Mouse (Mus musculus): ENCODE measurements around the gene Nlgn3.
A peak's percentile ranks its signal among the peaks of the same experiment; 100 is the strongest.

Gene Nlgn3

DNA sequence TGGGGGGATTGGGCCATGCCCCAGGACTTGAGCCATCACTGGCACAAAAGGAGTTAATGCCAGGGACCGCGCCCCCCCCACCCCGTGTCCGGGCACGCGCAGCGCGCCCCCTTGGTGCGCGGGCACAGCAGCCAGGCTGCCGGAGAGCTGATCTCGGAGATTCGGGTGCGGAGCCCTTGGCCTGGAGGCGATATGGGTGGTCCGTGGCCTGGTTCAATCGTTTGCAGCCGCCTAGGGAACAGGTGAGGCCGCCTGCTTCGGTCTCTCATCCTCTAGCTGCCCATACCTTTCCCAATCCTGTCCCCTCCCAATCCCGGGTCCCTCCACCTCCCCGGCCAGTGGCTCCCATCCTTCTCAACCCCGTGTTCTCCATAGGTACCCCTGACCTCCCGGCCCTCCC lies at the start of gene Nlgn3:
Nlgn3 (plus strand) TSS at position 114 of the 400 bp plus-strand sequence.
- DNase-seq (ENCODE audit: low read depth, low spot score): peak; percentile 38

DNA sequence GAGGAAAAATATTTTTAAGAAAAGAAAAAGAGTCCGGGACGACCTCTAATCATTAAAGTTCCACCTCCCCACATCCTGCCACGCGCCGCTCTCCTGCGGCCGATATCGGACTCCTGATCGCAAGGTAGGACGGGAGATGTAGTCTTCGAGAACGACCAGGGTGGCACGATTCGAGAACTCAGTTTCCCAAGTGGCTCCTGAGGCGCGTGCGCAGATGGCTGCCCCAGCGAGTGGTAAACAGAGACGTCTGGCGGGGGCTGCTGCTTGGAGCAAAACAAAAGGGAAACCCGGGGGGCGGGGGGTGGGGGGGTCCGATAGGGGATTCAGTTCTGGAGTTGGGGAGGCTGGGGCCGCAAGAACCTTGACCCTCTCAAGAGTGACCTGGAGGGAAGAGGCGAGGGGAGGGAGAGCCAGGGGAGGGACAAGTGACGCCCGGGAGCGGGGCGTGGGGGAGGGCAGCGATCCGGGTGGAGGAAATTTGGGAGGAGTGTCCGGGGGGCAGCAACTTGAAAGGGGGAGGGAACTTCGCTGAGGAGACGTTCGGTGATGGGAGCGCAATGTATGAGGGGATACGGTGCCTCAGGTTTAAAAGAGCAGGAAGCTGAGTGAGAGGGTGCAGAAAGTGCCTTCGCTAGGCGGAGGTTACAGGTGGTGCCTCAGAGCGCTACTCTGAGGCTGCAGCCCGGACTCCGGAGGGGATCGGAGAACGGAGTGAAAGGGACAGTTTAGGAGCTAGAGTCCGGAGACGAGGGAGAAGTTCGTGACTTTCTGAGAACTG lies 44.8 kb upstream of the Nlgn3 start, which contains the start of gene Foxo4:
Foxo4 (plus strand) TSS at position 577 of the 778 bp plus-strand sequence.
- peak; percentile 89 for DNase-seq (ENCODE audit: low read depth, low spot score)

DNA sequence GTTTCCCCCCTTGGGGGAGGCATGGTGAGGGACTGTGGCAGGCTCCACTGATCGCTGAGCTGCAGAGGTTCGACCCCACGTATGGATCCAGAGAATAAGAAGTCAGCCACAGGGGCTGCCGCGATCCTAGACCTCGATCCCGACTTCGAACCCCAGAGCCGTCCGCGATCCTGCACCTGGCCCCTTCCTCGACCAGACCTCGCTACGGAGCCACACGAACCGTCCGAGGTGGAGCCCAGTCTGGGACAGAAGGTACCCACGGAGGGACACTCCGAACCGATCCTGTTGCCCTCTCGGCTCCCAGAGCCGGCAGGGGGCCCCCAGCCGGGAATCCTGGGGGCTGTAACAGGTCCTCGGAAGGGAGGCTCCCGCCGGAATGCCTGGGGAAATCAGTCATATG lies 44.2 kb upstream of the Nlgn3 start:
- DNase-seq (ENCODE audit: low read depth, low spot score): no peak

DNA sequence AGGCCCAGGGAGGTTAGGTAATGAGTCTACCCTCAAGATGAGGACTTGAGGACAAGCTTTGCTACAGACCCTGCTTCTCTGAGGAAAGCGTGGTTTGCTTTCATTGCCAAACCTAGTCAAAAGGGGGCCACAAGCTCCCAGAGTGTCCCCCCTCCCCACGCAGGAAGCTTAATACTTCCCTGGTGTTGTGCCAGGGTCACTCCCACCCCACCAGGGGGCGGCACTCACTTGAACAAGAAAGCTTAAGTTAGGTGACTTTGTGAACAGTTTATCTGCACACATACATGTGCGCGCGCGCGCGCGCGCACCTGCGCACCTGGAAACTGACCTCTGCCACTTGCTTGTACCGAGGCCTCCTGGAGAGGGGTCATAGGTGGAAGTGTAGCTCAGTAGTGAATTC lies 42.4 kb upstream of the Nlgn3 start:
- no peak for DNase-seq (ENCODE audit: low read depth, low spot score)

DNA sequence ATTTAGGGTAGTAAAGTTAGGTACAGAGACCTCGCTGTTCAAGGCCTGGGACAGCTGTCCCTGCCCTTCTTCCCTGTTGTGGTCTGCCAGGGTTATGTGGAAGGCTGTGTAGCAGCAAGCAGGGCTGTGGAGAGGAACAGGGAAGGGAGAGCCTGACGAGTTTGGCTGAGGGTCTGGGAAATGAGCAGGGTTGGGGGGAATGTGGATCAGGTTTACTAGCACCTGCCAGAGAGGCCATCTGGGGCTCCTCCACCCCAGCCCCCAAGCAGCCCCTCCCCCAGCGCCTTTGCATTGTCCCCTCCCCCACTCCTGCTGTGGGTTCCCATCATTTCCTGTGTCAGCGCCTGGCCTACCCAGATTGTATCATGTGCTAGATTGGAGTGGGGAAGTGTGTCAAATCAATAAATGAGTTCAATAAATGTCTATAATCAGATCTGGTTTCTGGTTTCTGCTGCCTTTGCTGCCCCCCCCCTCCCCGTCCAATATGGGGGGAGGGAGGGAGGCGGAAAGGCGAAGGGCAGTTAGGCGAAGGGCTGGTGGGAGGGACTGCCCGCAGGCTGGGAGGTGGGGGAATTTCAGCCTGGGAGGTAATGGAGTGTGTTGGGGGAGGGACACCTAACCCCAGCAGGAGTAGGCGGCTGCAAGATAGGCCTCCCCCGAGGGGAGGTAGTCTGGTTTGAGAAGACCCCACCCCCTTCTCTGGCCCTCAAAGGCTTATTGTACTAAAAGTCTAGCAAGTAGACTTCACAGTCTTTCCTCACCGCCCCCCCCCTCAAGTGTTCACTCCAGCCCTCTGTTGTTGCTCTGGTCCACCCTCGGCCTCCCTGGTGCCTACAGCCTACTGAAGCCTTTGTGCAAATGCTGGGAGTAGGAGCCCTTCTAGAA lies 38.3 kb upstream of the Nlgn3 start:
- DNase-seq (ENCODE audit: low read depth, low spot score): peak; percentile 90

DNA sequence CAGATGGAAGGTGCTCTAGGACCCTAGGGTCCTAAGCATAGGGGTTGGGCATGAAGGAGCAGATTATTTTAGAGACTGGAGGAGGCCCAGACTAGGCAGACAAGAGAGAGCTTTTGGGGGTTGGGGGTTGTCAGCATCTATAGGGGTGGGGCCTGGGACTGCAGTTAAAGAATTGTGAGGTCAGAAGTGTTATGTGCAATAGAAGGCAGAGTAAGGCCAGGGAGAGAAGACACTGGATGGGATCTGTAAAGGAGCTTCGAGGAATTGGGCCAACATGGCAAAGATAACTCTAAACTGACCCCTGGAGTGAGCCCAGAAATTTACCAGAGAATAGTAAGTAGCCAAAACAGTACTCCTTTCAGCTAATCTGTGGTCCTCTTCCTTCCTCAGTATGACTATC lies 35.1 kb upstream of the Nlgn3 start, which contains the start of gene Gm614:
Gm614 (minus strand) TSS at position 101 of the 400 bp plus-strand sequence.
- no peak for DNase-seq (ENCODE audit: low read depth, low spot score)

DNA sequence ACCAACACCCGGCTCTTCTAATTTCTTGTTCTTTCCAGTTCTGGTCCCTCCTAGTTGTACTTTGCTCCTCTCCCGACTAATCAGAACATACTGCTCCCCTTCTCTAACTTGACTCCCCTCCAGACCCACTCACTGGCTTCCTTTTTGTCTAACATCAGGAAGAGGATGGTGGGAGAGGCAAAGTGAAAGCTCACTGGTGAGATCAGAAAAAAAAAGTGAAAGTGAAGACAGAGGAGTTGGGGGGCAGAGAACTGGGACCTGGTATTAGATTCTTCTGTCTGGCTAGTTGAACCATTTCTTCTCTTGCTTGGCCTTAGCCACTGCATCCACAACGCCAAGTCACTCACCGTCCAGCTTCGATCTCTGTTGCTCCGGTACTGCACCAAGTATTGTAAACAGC lies 32.3 kb upstream of the Nlgn3 start:
- DNase-seq (ENCODE audit: low read depth, low spot score): no peak

DNA sequence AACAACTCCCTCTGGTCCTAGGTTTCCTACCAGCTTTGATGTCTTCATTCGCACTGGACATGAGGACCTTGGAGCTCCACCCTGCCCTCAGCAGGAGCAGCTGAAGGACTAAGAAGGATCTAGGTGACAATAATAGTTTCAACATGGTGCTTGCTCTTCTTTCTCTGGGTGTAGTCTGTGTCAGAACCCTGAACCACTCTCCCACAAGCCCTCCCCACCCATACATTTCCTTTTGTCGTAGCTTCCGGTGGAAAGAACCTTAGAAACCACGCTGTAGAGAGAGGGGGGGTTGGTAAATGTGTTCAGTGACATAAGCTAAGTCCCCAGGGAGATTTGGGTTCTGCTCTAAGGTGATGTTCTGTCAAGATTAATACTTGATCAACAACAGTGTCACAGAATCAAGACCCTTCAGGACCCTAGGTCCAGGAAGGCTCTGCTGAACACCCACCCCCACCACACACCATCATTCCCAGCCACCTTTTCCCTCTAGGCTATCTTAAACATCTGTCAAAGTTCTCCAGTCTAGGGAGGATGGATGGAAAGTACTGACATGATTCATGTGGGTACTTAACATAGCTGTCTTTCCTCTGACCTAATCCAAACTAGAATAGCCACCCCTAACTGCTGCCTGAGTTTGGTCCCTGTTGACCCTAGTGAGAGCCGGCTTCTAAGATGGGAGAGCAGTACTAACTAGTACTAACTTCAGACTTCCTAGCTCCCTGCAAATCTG lies 30.8 kb upstream of the Nlgn3 start, which contains the start of gene Il2rg:
Il2rg (minus strand) TSS at position 231 of the 730 bp plus-strand sequence.
- DNase-seq (ENCODE audit: low read depth, low spot score): no peak

DNA sequence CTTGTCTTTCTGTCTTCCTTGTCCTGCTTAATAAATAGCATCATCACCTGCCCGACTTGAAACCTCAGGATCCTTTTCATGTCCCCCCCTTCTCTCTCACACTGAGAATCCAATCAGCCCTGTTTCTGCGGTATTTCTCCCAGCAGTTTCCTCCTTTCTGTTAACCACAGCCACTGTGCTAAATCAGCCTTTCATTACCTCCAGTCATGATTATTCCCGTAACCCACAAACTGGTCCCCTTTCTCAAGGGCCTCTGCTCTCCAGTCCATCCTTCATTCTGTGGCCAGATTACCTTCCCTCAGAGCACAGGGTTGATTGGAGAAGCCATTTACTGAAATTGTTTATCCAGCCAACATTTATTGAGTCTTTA lies 30.2 kb upstream of the Nlgn3 start, which contains the start of gene Gm20489:
Gm20489 (minus strand) TSS at position 269 of the 370 bp plus-strand sequence.
- no peak for DNase-seq (ENCODE audit: low read depth, low spot score)

DNA sequence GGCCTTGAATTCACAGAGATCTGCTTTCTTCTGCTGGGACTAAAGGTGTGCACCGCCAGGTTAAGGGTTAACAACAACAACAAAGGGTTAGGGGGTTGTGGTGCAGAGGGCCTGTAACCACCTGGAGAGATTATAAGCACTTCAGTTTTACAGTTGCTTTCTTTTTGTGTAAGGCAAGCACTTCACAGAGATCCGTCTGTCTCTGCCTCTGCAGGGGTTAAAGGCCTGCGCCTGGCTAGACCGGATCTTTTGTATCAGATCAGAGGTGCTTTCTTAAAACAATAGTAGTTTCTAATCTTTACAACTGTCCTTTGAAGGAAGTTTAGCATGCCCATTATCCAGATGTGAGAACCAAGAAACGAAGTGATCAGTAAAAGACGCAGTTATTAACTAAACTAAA lies 25.6 kb upstream of the Nlgn3 start:
- DNase-seq (ENCODE audit: low read depth, low spot score): no peak

DNA sequence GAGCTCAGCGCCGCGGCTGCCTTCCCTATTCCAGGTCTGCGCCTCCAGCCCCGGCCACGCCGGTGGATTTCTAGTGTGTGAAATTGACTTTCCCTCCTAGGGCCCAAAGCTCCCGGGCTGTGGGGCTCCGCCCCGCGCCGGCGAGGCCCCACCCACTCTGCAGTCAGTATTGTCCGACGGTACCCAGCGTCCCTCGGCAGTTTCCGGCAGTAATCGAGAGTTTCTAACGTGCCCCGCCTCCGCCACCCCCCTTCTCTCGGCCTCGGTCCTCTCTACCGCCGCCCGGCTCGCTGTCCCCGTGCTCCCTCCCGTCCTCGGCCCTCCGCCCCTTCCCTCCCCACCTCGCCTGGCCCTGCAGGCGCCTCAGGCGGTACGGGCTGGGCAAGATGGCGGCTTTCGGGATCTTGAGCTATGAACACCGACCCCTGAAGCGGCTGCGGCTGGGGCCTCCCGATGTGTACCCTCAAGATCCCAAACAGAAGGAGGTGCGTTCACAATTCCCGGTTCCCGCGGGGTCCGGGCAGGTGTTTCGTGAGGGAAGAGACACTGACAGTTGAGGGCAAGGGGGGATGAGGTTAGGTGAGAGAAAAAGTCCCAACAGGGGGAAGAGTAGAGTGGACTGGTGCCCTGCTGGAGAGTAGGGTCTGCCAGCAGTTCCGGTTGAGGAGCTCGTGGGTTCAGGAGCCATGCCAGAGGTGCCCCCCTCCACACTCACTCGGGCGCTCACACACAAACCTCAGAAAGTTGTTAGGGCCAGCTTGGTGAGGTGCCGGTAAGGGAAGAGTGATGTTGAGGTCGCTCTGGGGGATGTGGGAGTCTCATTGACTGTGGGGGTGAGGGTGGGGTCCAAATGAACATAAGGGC lies 24.9 kb upstream of the Nlgn3 start, which contains the start of gene Med12:
Med12 (plus strand) TSS at position 156 of the 864 bp plus-strand sequence.
- peak; percentile 85 for DNase-seq (ENCODE audit: low read depth, low spot score)

DNA sequence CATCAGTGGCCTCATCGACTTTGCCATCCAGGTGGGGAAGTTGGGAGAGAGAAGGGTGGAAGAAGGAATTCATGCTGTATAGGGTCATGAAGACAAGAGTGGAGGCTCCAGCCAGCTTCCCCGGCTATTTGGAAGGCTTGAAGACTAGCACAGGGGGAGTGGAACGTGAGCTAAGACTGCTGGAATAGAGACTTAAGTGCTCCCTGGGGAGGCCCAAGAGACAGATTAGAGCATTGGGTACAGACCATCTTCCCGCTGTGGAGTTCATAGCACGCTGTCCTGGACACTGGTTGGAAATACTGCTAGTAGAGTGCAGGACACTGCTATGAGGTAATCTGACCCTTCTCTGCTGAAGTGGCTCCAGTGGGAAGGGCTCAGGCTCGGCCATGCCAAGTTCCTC lies 16.2 kb upstream of the Nlgn3 start:
- DNase-seq (ENCODE audit: low read depth, low spot score): no peak

DNA sequence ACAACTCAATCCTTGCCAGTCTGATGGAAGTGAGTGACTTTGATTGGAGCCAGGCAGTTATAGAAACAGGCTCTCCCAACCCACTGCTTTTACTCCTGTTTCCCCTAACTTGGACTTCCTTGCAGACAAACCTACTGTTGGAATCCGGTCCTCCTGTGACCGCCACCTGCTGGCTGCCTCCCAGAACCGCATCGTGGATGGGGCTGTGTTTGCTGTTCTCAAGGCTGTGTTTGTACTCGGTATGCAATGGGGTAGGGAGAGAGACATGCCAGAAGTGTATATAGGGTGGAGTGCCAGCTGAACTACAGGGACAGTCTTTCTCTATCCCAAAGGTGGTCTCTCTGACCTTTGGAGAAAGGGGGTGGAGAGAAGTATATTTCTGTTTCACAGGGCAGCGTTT lies 13.4 kb upstream of the Nlgn3 start:
- DNase-seq (ENCODE audit: low read depth, low spot score): peak; percentile 47

DNA sequence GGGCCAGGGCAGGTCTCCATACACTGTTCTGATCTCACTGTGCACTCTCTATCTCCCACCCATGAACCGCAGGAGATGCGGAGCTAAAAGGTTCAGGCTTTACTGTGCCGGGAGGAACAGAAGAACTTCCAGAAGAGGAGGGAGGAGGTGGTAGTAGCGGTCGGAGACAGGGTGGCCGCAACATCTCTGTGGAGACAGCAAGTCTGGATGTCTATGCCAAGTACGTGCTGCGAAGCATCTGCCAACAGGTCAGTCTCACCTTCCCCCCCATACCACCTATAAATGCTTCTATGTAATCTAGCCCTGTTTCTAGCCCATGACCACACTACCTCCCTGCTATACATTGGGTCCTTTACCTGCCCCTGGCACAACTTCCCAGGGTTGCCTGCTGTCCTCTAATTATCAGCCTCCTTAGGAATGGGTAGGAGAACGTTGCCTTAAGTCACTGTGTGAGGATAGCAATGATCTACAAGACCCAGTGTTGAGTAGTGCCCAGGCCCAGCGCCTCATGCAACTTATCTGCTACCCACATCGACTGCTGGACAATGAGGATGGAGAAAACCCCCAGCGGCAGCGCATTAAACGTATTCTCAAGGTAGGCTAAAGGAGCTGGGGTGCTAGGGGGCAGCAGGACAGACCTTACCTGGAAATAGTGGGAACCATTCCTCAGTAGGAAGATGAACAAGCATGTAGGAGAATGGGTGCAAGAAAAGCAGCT lies 12.9 kb upstream of the Nlgn3 start:
- DNase-seq (ENCODE audit: low read depth, low spot score): no peak

DNA sequence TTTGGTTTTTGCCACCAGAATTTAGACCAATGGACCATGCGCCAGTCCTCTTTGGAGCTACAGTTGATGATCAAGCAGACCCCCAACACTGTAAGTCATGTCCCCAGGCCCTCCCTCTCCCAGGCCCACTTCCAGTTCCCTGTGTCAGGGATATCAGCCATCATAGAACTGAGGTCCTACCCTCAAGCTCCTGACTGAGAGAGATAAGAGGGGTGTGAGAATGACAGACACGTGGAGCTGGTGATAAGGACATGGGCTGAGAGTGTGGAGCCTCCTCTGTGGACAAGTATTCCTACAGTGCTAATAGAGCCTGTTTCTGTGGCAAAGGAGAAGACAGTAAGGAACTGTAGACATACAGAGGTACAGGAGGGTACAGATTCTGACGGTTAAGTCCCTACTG lies 11.4 kb upstream of the Nlgn3 start:
- DNase-seq (ENCODE audit: low read depth, low spot score): no peak

DNA sequence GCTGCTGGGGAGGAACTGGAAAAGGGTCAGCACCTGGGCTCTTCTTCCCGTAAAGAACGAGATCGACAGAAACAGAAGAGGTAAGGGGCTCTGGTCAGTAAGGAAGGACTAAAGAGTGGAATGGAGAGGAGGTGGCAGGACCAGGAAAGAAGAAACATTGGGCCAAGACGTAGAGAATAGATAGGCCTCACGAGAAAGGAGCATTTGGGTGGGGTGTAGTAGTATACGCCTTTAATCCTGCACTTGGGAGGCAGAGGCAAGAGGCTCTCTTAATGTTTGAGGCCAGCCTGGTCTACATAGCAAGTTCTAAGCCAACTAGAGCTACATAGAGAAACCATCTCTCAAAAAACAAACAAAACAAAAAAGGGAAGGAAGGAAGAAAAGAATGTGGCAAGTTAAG lies 10.5 kb upstream of the Nlgn3 start:
- no peak for DNase-seq (ENCODE audit: low read depth, low spot score)

DNA sequence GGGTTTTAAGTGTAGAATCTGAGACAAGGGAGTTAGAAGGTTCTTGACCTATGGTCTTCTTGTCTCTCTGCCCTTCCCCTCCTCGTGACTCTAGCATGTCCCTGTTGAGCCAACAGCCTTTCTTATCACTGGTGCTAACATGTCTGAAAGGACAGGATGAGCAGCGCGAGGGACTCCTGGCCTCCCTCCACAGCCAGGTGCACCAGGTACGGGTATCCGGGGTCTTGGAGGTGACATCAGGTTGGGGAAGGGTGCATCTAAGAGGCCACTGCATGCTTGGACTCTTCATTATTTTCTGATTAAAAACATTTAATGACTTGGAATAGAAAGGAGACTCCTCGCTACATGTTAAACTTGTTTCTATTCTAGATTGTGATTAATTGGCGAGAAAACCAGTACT lies 9.9 kb upstream of the Nlgn3 start:
- no peak for DNase-seq (ENCODE audit: low read depth, low spot score)

DNA sequence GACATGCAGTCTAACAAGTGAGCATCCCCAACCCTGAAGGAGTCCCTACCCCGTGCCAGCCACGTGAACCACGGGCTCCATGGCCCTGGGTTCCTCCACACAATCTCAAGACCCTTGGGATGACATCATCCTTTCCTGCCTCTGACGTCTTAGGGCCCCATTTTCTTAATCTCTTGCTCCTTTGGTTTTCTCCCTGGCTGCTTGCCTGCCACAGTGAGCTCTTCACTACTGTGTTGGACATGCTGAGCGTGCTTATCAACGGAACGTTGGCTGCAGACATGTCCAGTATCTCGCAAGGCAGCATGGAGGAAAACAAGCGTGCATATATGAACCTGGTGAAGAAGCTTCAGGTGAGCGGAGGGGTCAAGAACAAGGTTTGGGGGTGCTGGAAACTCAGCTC lies 8.9 kb upstream of the Nlgn3 start:
- no peak for DNase-seq (ENCODE audit: low read depth, low spot score)

DNA sequence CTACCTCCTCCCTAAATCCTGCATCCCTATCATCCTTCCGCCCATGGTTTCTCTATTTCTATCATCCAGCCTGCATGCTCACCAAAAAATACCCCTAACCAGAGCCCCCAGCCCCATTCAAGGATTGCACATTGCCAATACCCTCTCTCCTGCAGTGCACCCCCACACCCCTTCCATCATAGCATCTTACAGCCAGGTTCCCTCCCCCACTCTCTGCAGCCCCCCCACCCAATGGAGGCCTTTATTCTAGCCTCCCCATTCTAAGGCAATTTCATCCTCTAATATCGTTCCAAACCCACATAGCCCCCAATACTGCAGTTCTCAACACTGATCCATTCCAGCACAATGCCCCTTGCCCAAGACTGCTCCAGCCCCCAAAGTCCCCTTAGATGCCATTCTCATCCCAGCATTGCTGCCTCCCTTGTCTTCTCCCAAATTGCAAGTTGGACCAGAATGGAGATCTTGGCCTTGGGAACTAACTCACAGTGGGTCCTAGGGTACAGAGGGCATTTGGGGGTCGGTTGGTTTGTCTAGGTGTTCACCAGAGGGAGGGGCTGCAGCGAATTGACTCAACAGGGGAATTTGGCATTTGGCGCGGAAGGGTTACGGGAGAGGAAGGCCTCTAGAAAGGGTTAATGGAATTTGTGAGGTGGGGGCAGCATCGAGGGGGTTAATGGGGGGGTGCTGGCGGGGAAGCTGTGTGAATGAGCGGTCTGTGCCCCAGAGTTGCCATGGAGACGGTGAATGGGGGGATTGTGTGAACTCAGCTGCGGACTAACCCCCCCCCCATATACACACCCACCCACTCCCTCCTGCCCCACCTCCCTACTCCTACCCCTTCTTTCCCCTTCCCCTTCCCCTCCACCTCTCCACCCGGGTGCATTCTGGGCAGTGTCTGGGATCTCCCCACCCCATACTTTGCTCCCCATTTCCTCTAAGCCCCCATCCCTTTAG lies 782 bp downstream of the Nlgn3 start:
- DNase-seq (ENCODE audit: low read depth, low spot score): peak; percentile 51

All from forelimb bud, embryonic 11.5 days (tissue).